Mouse (Mus musculus) lung, postnatal 14 days (tissue): ENCODE measurements around the gene Fzd4.

Source experiments
- DNase-seq: peaks from one replicate; pipeline ENCODE4 v3.0.0; 2021

Fzd4 gene

GRCm38 (mm10) chr7:89401136-89401858, 2.9 kb upstream of the Fzd4 start:
- no peak for DNase-seq

DNA sequence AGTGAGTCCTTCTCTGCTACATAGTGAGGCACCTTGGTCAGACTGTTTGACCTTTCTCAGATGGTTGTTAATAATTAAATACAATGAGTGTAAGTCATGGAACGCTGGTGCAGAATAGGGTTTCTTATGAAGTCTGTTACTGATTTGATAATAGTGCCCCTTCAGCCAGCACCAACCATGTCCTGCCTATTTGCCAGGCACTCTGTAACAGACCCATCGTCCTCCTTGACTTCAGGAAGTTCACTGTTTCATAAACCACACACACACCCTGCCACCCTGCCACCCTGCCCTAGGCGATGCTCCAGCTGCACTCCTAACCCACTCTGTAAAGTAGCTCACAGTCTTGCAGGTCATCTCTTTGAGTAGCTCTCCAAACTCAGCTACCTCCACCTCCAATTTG, 2.2 kb upstream of the Fzd4 start:
- no peak for DNase-seq

- DNase-seq: peak; percentile 84
Measured at GRCm38 (mm10) chr7:89403053-89403972, 842 bp upstream of the Fzd4 start.

DNA sequence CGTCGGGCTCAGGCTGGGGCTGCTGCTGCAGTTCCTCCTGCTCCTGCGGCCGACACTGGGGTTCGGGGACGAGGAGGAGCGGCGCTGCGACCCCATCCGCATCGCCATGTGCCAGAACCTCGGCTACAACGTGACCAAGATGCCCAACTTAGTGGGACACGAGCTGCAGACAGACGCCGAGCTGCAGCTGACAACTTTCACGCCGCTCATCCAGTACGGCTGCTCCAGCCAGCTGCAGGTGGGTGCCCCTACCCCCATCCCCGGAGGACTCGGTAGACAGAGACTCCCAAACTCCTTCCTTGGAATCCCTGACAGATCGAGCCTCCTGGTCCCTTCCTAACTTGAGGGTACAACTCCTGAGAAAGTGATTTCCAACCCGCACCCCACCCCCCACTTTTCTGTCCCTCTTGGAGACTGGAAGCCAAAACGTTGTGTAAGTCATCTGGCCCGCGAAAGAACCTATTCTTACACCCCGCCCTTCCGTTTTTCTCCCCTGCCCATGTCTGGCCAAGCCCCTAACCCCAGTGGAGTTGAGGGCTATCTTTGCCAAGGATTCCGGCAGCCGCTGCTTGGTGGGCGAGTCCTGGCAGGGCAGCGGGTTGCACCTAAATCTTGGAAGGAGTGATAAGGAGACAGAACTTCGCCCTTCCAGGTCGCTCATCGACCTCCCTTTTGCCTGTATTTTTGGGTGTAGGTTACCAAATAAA, 732 bp downstream of the Fzd4 start:
- DNase-seq: peak; percentile 49

DNA sequence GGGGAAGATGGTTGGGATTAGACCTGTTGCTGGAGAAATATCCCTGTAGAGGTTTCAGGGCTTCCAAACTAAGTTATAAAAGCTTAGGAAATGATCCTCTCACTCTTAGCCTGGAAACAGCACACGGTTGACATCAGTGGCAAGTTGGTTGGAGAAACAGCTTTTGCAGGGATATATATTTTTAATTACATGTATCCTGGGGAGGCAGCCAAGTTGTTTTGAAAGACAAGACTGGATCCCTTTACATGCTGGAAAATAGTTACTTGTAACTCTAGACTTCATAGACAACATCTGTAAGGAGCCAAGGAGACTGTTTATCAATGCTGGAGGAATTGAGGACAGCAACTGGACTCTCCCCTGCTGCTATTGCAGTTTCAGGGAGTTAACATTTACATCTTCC, 1.9 kb downstream of the Fzd4 start:
- no peak for DNase-seq

- peak; percentile 14 for DNase-seq
Measured at GRCm38 (mm10) chr7:89407006-89407940, 3.1 kb downstream of the Fzd4 start.

- DNase-seq: no peak
Measured at GRCm38 (mm10) chr7:89410294-89410693, 6.1 kb downstream of the Fzd4 start.

DNA sequence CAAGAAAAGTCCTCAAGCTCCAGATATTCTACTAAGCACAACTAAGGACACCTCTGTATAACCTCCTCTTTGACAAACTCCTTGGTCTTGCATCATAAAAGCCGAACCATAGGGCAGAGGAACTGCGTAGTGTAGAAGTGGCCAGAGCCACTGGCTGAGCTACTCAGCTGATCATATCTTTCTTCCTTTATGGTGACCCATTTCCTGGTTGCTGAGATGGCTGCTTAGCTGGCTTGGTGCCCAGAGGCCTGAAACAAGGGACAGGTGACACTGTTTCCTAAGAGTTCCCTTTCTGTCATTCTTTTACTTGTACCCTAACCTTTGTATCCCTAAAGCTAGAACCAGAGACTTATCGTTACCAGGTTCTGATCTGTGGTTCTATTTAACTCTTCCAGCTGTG, 7.2 kb downstream of the Fzd4 start:
- DNase-seq: peak; percentile 48

DNA sequence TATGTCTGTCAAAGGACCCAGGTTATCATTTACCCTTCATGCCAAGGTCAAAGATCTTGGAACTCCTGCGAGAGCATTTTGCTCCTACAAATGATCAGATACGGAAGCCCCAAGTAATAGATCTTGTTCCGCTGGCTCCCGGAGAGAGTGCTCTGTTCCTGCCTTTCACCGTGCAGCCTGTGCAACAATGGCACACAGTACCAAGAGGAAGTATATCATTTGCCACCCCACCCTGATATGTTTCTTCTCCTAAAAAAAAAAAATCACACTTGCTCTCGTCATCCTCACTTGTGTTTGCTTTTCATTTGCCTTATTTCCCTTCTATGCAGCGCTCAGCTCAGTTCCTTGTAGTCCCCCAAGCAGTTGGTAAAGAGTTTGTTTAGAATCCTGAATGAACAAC, 7.9 kb downstream of the Fzd4 start:
- DNase-seq: no peak

DNA sequence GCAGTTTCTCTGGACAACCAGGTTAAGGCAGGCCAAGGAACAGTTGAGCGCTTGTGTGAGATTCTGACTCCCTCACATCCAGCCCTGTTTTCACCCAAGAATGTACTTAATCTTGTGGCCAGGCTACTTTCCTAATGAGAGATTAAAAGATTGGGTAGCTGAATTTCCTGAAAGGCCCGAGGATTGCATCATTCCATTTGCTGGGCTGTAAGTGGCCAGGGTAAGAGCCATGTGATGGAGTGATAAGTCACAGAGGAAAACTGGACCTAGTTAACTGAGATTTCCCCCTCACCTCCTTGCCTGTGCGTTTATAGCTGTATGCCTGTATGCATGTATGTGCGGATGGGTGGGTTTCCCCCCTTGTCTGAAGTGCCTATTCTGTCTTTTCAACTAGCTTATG, 11.9 kb downstream of the Fzd4 start:
- DNase-seq: no peak

DNA sequence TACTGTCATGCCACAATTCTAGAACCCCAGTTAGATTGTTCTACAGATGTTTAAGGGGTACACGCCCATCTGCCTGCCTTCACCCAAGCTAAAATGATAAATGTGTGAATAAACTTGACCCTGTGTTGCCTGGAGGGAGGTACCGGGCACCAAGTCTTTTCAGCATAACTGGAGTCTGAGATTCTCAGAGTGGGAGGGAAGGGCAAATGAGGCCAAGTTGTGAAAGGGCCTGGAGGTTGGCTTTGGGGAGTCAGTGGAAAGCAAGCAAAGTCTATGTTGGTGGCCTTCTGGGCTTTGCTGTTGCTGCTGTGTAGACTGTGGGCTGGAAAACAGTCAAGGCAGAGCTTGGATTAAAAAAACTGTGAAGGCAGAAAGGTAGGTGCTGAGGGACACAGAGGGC, 13.6 kb downstream of the Fzd4 start:
- no peak for DNase-seq

GRCm38 (mm10) chr7:89418127-89418653, 14.0 kb downstream of the Fzd4 start:
- DNase-seq: no peak

DNA sequence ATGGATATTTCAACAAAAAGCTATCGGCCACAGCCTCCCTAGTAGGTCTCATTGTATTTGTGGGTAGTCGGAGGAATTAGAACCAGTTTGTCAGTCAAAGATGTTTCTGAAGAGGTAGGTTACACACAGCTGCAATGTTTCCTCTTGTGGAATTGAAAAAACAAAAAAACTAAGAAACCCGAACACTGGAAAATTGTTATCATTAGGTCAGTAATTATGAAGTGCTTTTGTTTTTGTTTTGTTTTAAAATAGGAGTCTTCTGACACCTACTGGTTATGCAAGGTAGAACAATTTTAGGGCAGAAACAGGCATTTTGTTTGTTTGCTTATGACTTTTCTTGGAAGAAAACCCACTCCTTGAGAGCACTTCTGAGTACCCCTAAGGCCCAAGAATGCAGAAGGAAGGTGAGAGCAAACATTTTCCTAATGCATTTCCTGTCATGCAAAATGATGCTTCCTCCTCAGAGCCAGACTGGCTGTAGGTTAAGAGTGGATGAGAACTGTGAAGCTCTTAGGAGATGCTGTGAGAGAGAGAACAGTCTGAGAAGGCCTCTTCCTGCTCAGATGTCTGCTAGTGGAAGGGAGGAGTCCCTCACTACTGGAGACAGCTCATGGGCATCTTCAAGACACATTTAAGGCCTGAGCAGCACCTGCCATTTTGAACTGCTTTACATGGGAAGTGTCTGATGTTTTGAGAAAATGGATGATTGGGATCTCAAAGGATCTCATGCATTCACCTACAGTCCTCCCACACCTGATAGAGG, 14.9 kb downstream of the Fzd4 start:
- no peak for DNase-seq

GRCm38 (mm10) chr7:89421294-89421693, 17.1 kb downstream of the Fzd4 start:
- DNase-seq: no peak

GRCm38 (mm10) chr7:89422650-89423049, 18.5 kb downstream of the Fzd4 start:
- no peak for DNase-seq

DNA sequence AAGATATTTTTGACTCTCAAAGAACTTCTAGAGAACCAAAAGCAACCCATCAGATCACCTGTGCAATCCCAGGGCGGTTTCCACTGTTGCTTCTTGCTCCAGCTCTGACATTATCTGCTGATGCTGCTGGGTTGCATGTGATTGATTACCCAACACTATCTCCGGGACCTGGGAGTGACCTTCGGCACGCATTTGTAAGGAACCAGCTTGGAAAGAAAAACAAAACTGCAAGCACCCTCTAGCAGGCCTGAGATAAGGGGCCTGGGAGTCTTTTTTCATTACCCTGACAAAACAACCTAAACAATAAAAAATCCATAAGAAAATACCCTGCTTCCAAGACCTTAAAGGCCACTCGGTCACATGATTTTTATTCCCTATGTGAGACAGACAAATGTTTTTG, 19.0 kb downstream of the Fzd4 start:
- no peak for DNase-seq

DNA sequence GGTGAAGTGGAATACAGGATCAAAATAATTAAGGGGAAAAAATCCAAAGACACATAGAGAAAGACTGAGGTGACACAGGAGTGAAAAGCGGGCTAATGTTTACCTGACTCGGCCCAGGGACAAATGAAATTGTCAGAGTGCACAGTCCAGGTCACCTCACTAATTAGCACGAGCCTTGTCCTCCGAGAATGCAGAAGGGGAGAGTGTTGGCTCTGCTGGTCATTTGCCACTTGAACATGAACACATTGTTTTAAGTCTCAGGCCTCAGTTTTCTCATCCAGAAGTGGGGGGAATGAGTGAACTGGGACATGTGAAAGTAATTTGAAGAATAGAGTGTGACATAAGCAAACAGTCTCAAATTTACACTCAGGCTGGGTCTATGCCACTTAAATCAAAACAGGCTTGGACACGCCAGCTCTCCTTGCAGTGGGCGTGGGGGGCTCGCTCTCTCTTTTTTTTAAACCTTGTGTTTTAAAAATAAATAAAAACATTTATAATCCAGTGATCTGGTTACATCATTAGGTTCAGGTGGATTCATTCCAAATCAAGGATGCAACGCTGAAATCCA, 19.6 kb downstream of the Fzd4 start:
- no peak for DNase-seq

DNA sequence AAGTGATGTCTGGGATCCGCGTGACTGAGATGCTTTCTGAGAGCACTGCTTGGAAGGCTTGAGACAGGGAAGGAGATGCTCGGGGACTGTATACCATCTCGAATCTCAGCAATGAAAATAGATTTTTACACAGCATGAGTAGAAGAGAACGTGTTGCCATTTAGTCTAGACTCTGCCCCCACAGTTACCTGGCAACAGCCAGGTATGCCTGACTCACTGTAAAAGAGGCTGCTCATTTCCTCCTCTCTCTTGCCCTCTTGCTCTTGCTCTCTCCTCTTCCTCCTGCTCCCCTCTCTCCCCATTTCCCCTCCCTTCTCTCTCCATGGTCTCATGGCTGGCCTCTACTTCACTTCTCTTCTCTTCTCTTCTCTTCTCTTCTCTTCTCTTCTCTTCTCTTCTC, 20.5 kb downstream of the Fzd4 start:
- DNase-seq: no peak

DNA sequence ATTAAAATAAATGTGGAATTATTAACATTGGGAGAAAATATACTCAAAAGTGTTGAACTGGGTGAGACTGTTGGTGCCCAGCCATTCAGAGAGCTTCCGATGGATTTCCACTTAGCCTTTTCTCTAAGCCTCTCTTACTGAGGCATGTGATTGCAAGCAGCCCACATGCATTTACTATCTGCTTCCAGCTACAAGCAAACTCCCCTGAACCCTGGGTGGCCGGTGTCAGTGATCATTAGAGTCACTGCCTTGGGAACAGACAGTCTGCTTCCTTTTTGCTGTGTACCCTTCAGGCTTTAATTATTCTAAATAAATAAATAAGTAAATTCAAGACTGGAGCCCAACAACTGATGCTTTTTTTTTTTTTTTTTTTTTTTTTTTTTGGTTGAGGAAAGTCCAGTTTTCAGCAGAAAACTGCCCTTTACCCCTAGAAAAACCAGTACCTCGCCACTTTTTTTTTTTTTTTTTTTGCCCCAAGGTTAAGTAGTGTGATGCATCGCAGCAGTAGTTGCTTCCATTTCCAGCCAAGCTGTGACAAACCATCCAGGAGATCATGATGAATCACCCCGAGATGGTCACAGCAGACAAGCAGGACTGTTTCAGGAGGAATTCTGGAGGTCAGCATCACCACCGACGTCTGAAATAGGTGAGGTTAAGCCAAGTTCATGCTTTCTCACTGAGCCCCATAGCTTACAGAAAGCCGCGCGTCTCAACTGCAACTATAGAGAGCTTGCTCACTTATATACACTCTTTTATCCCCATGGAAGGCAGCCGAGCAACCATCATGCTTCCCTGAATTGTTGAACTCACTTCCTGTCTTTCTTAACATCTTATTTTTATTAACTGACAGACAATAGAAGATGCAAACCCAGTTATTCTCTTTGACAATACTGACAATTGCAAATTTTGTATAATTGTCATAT, 21.9 kb downstream of the Fzd4 start:
- no peak for DNase-seq

- DNase-seq: no peak
Measured at GRCm38 (mm10) chr7:89427101-89427500, 22.9 kb downstream of the Fzd4 start.
